Mouse (Mus musculus) Patski (cell line): Measurements from ENCODE around the gene Dkk3. TPM values are rescaled to one million over a fixed set of nuclear protein-coding genes. Genes with fewer than 3 reads are reported as not detected.

Experiments used
- ATAC-seq: fragments of 100-300 bp; one replicate; pipeline ENCODE4 v1.8.0; 2021
- CTCF ChIA-PET: fragments of 350-600 bp; sonication (Branson Sonifier 250); formaldehyde crosslinking; loops from one replicate; lab custom pipeline; 2022; ENCODE audit warnings: inconsistent platforms; lab: Charles Lee
- POLR2A ChIA-PET: fragments of 350-600 bp; sonication (Branson Sonifier 250); formaldehyde crosslinking; loops from one replicate; lab custom pipeline; 2022; ENCODE audit warnings: antibody characterized with exemption, inconsistent platforms; lab: Charles Lee
- DNase-seq: peaks from one replicate; pipeline ENCODE4 v3.0.0-alpha.2; 2011; ENCODE audit warnings: low read depth, low spot score
- H3K27me3 ChIP-seq: fragments of 371-371 bp; one replicate; pipeline ENCODE4 v1.5.1; 2021
- CTCF ChIP-seq: fragments of 100-300 bp; IDR thresholded peaks from one replicate; pipeline ENCODE4 v1.5.1; 2021
- in situ Hi-C: fragments of 300-500 bp; cut with MboI; formaldehyde crosslinking; loops from 3 replicates; pipeline ENCODE4 v1.11.1; 2018; ENCODE audit warnings: low pct_unique_long_range_greater_than_20kb, mixed read lengths
- polyA plus RNA-seq: library from polyadenylated mRNA; unstranded; gene quantifications from one replicate; pipeline ENCODE4 v1.2.3, GENCODE M21; 2021

Gene Dkk3
- polyA plus RNA-seq, 1 experiment from 2014 or later: 99.9 TPM

GRCm38 (mm10) chr7:112135161-112135560, 23.7 kb downstream of the Dkk3 start:
- H3K27me3 ChIP-seq: no peaks in the 10 kb centered on the region
- CTCF ChIA-PET: no interaction called here
- DNase-seq (no peak), ATAC-seq (no peak)
- in situ Hi-C loops: no loop called here
- POLR2A ChIA-PET: no interaction called here
- no peak for TF ChIP-seq CTCF

- no peaks in the 10 kb centered on the region for H3K27me3 ChIP-seq
- in situ Hi-C loops: no loop called here
- ChIA-PET CTCF (no interaction called here), POLR2A (no interaction called here)
- DNase-seq (no peak), ATAC-seq (no peak)
- no peak for TF ChIP-seq CTCF
These were observed 25.6 kb downstream of the Dkk3 start for GRCm38 (mm10) chr7:112133277-112133676.

- POLR2A ChIA-PET: interaction anchor here (0.6 kb wide), 1 partner anchor 32 kb away, joined by 5 read pairs; no protein-coding TSS in a partner anchor
- no peak for TF ChIP-seq CTCF
- in situ Hi-C loops: no loop called here
- DNase-seq (no peak), ATAC-seq (no peak)
- CTCF ChIA-PET: no interaction called here
- H3K27me3 ChIP-seq: no peaks in the 10 kb centered on the region
These were observed 26.9 kb downstream of the Dkk3 start for GRCm38 (mm10) chr7:112132005-112132404.

- in situ Hi-C loops: no loop called here
- TF ChIP-seq CTCF: no peak
- POLR2A ChIA-PET: no interaction called here
- DNase-seq: no peak
- CTCF ChIA-PET: no interaction called here
- no peaks in the 10 kb centered on the region for H3K27me3 ChIP-seq
- ATAC-seq: no peak
These were observed 28.2 kb downstream of the Dkk3 start for GRCm38 (mm10) chr7:112130660-112131059.

GRCm38 (mm10) chr7:112129851-112130250, 29.0 kb downstream of the Dkk3 start:
- POLR2A ChIA-PET: no interaction called here
- DNase-seq: no peak
- in situ Hi-C loops: no loop called here
- ATAC-seq: no peak
- CTCF ChIA-PET: interaction anchor here (1.4 kb wide), 1 partner anchor 21 kb away, joined by 3 read pairs; no protein-coding TSS in a partner anchor
- H3K27me3 ChIP-seq: no peaks in the 10 kb centered on the region
- TF ChIP-seq CTCF: no peak

DNA sequence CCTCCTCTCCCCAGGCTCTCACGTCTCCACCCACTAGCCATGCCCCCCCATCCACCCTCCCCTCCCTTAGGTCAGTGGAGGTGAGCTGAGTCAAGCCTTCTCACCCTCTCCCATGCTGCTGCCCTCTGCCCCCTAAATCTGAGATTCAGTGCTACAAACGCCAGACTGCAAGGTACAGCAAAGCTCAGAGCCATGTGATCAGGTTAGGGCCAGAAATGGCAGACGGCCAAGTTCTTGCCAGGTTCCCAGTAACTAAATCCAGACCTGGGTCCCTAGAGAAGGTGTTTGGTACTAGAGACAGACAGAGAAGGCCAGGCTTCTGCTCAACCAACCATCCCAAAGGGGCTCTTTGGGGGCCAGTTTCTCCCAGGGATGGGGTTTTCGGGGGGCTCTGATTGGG, 30.0 kb downstream of the Dkk3 start:
- ATAC-seq (no peak), DNase-seq (no peak)
- no peak for TF ChIP-seq CTCF
- no peaks in the 10 kb centered on the region for H3K27me3 ChIP-seq
- in situ Hi-C loops: no loop called here
- ChIA-PET POLR2A (no interaction called here), CTCF (interaction anchor here (0.6 to 1.4 kb wide), 3 partner anchors 10 to 44 kb away, joined by 3 read pairs; no protein-coding TSS in a partner anchor)

DNA sequence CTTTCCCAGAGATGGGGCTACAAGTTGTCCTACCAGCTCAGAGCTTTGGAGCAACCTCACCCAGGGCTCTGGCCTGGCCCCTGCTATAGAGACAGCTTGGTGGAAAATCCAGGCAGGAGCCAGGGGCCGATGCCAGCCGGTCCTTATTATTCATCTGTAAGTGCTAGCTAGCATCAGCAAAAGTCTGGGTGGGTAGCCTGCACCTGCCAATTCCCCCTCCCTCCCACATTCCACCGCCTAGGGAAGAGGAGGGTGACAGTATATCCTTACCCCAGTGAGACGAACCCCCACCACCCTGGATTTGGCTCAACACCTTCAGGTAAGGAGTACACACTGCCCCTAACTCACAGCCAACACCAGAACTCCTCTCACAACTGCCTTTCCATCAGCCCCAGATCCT, 30.9 kb downstream of the Dkk3 start:
- no peaks in the 10 kb centered on the region for H3K27me3 ChIP-seq
- in situ Hi-C loops: no loop called here
- ATAC-seq (no peak), DNase-seq (no peak)
- no peak for TF ChIP-seq CTCF
- ChIA-PET POLR2A (no interaction called here), CTCF (interaction anchor here (0.7 to 1.7 kb wide), 2 partner anchors 27 to 43 kb away, joined by 3 to 5 read pairs; no protein-coding TSS in a partner anchor)

DNA sequence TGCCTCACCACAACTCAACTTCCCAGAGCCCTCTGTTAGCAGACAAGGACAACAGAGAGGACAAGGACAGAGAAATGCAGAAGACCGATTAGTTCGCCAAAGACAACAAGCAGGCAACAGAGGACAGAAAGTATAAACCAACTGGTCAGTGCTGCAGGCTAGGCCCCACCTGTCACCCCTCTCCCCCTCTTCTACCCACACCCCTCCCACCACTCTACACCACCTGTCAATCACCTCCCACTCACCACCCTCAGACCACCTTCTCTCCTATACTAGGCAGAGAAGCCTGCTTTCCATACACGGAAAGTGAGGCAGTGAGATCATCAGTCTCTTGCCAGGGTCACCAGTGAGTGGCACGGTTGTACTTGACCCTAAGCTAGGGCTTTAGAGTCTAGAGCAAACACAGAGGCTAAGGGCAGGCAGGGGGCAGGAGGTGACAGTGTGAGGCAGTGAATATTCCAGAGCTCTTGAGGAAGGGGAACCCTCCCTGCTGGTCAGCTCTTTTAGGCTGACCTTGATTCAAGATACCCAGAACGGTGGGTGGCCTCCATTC, 31.7 kb downstream of the Dkk3 start:
- POLR2A ChIA-PET: no interaction called here
- CTCF ChIA-PET: interaction anchor here (1.7 kb wide), 1 partner anchor 28 kb away, joined by 5 read pairs; no protein-coding TSS in a partner anchor
- in situ Hi-C loops: no loop called here
- ATAC-seq (no peak), DNase-seq (no peak)
- no peak for TF ChIP-seq CTCF
- no peaks in the 10 kb centered on the region for H3K27me3 ChIP-seq

DNA sequence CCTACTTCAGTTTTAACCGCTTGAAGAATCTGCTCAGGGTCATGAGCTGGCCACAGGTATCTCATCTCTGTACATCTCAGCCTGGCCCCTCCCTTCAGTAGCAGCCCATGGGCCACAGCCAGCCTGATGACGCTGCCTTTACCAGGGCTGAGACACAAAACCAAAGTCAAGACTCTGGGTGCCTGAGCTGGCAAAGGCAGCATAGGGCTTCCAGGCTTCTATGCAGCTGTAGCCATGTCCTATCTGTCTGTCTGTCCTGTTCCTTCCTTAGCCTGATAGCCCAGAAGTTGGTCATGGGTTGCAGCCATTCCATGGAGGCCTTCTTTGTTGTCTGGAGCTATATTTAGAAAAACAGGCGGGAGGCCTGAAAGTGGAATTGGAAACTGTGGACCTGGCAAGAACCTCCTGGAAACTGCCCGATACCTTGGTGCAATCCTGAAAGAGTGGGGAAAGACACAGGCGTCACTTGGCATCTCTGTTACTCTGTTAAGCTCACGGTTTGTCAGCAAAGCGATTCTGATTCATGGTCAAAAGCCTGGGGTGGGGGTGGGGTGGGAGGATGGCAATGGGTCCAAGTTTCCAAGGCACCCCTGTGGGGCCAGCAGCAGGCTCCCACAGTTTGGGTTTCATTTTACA, 33.1 kb downstream of the Dkk3 start:
- ATAC-seq (no peak), DNase-seq (no peak)
- H3K27me3 ChIP-seq: no peaks in the 10 kb centered on the region
- CTCF ChIA-PET: no interaction called here
- POLR2A ChIA-PET: no interaction called here
- in situ Hi-C loops: no loop called here
- TF ChIP-seq CTCF: no peak

- no peak for DNase-seq
- POLR2A ChIA-PET: no interaction called here
- no peak for TF ChIP-seq CTCF
- in situ Hi-C loops: no loop called here
- no peaks in the 10 kb centered on the region for H3K27me3 ChIP-seq
- CTCF ChIA-PET: no interaction called here
- no peak for ATAC-seq
These were observed 35.2 kb downstream of the Dkk3 start for GRCm38 (mm10) chr7:112123612-112124011.

DNA sequence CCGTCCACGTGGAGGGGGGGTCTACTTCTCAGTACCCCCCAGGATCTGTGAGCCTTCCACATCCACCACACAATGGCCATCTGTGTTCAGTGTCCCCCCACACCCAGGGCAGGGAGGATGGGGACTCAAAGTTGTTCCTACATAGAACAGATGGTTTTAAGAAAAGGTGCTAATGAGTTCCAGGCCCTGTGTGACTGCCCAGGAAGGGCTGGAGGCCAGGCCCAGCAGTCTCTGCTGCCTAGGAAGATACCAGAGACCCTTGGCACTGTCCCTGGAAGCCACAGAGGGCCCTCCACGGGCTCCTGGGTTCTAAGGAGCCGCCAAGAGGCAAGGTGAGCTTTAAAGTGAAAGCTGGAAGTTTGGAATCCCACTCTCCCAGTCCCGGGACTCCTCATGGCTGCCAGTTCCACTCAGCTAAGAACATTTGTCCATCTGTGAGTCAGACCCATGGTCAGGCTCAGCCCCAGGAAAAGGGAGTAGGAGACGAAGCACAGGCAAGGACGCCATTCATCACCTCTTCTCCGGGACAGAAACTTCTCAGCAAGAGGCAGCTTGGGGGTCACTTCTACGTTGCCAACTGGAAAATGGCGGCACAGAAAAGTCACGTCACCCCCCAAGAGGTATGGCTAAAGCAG, 36.9 kb downstream of the Dkk3 start:
- ATAC-seq (no peak), DNase-seq (no peak)
- POLR2A ChIA-PET: no interaction called here
- no peak for TF ChIP-seq CTCF
- in situ Hi-C loops: no loop called here
- H3K27me3 ChIP-seq: no peaks in the 10 kb centered on the region
- CTCF ChIA-PET: no interaction called here
